Mouse (Mus musculus): ENCODE measurements around the gene Gm34653. TPM values are rescaled to one million over a fixed set of nuclear protein-coding genes. Genes with fewer than 3 reads are reported as not detected.
"Not testable (repeated sequence)": the region's sequence is repeated elsewhere in the genome, so short reads cannot be mapped to it uniquely, and the experiment has no call there.

Gene Gm34653
- not detected in 2 replicates for polyA plus RNA-seq (2015; fragmentation: Nextera tagmentation; extraction: Ambion mirVana)

- not testable (repeated sequence) for H3K36me3 ChIP-seq; H3K4me3 ChIP-seq; H3K27me3 ChIP-seq; ATAC-seq (replicated peaks); H3K9ac ChIP-seq (replicated peaks); H3K27ac ChIP-seq (replicated peaks); H3K9me3 ChIP-seq; H3K4me2 ChIP-seq (replicated peaks); H3K4me1 ChIP-seq
- 75% methylated on average over 11 of the region's 11 CpGs for WGBS
These were observed at the start of gene Gm34653 for GRCm38 (mm10) chr2:34832766-34833457. Gm34653 (plus strand) TSS chr2:34833007.

GRCm38 (mm10) chr2:34783064-34784020, 49.5 kb upstream of the Gm34653 start:
- H3K36me3 ChIP-seq = peaks cover 56% of the 10 kb centered on the region
- H3K4me2 ChIP-seq (replicated peaks) = no peak overlapping the region
- no peaks in the 10 kb centered on the region for H3K9me3 ChIP-seq
- no peak for ATAC-seq (replicated peaks)
- H3K4me1 ChIP-seq = no peaks in the 10 kb centered on the region
- no peaks in the 10 kb centered on the region for H3K27me3 ChIP-seq
- H3K27ac ChIP-seq (replicated peaks) = no peak overlapping the region
- H3K4me3 ChIP-seq = no peak overlapping the region
- WGBS = 93% methylated on average over 14 of the region's 14 CpGs
- H3K9ac ChIP-seq (replicated peaks) = no peak overlapping the region

- H3K27me3 ChIP-seq = no peaks in the 10 kb centered on the region
- peaks cover 48% of the 10 kb centered on the region for H3K36me3 ChIP-seq
- no peaks in the 10 kb centered on the region for H3K4me1 ChIP-seq
- ATAC-seq (replicated peaks) = no peak
- WGBS = 78% methylated on average over 2 of the region's 2 CpGs
- H3K4me2 ChIP-seq (replicated peaks) = no peak overlapping the region
- H3K4me3 ChIP-seq = no peak overlapping the region
- H3K9me3 ChIP-seq = no peaks in the 10 kb centered on the region
- H3K27ac ChIP-seq (replicated peaks) = no peak overlapping the region
- no peak overlapping the region for H3K9ac ChIP-seq (replicated peaks)
These were observed 48.7 kb upstream of the Gm34653 start for GRCm38 (mm10) chr2:34784085-34784484.

GRCm38 (mm10) chr2:34790282-34790681, 42.5 kb upstream of the Gm34653 start:
- Histone ChIP-seq H3K4me1 (no peaks in the 10 kb centered on the region), H3K36me3 (peaks cover 2% of the 10 kb centered on the region; the same call in 1 of the 2 replicates), H3K27me3 (no peaks in the 10 kb centered on the region), H3K27ac (replicated peaks) (no peak overlapping the region), H3K9me3 (no peaks in the 10 kb centered on the region), H3K9ac (replicated peaks) (no peak overlapping the region), H3K4me3 (no peak overlapping the region), H3K4me2 (replicated peaks) (no peak overlapping the region)
- WGBS = 92% methylated on average over 8 of the region's 8 CpGs
- ATAC-seq (replicated peaks) = no peak

GRCm38 (mm10) chr2:34792543-34792942, 40.3 kb upstream of the Gm34653 start:
- not testable (repeated sequence) for H3K4me1 ChIP-seq; H3K9ac ChIP-seq (replicated peaks); H3K4me3 ChIP-seq; H3K4me2 ChIP-seq (replicated peaks); ATAC-seq (replicated peaks); H3K9me3 ChIP-seq; H3K27ac ChIP-seq (replicated peaks); H3K36me3 ChIP-seq; H3K27me3 ChIP-seq
- WGBS = 89% methylated on average over 2 of the region's 2 CpGs

GRCm38 (mm10) chr2:34794511-34794910, 38.3 kb upstream of the Gm34653 start:
- Histone ChIP-seq H3K4me1 (peaks cover 6% of the 10 kb centered on the region), H3K4me2 (replicated peaks) (no peak overlapping the region), H3K9me3 (no peaks in the 10 kb centered on the region), H3K27ac (replicated peaks) (no peak overlapping the region), H3K27me3 (no peaks in the 10 kb centered on the region), H3K9ac (replicated peaks) (no peak overlapping the region), H3K36me3 (no peaks in the 10 kb centered on the region; the same call in 1 of the 2 replicates), H3K4me3 (no peak overlapping the region)
- WGBS = 92% methylated on average over 2 of the region's 2 CpGs
- ATAC-seq (replicated peaks) = no peak

- Histone ChIP-seq H3K4me1 (peaks cover 9% of the 10 kb centered on the region), H3K4me2 (replicated peaks) (no peak overlapping the region), H3K4me3 (no peak overlapping the region), H3K36me3 (no peaks in the 10 kb centered on the region; the same call in 1 of the 2 replicates), H3K27me3 (no peaks in the 10 kb centered on the region), H3K9ac (replicated peaks) (no peak overlapping the region), H3K27ac (replicated peaks) (no peak overlapping the region), H3K9me3 (no peaks in the 10 kb centered on the region)
- WGBS = 91% methylated on average over 7 of the region's 7 CpGs
- no peak for ATAC-seq (replicated peaks)
These were observed 37.4 kb upstream of the Gm34653 start for GRCm38 (mm10) chr2:34795426-34795825.

GRCm38 (mm10) chr2:34799357-34800256, 33.2 kb upstream of the Gm34653 start, which contains the start of gene Rabepk:
Rabepk (minus strand) TSS chr2:34799912.
- WGBS = 4% methylated on average over 44 of the region's 44 CpGs
- Histone ChIP-seq H3K4me1 (peaks cover 29% of the 10 kb centered on the region), H3K27ac (replicated peaks) (peak within 1 kb of the TSS; percentile 27; the same call in 1 of the 2 replicates), H3K9me3 (no peaks in the 10 kb centered on the region), H3K4me2 (replicated peaks) (peak within 1 kb of the TSS; percentile 70), H3K36me3 (no peaks in the 10 kb centered on the region; the same call in 1 of the 2 replicates), H3K27me3 (no peaks in the 10 kb centered on the region), H3K4me3 (peak within 1 kb of the TSS; percentile 55), H3K9ac (replicated peaks) (peak within 1 kb of the TSS; percentile 58)
- ATAC-seq (replicated peaks) = peak; percentile 47

- Histone ChIP-seq H3K4me2 (replicated peaks) (peak overlapping the region; percentile 70; the same call in 1 of the 2 replicates), H3K36me3 (0 out of 2 replicates have a peak, but pooled peaks cover 2% of the 10 kb centered on the region), H3K27ac (replicated peaks) (no peak overlapping the region), H3K9me3 (no peaks in the 10 kb centered on the region), H3K4me3 (no peak overlapping the region), H3K27me3 (no peaks in the 10 kb centered on the region), H3K9ac (replicated peaks) (no peak overlapping the region), H3K4me1 (peaks cover 33% of the 10 kb centered on the region)
- ATAC-seq (replicated peaks) = no peak
- WGBS = 80% methylated on average over 7 of the region's 7 CpGs
These were observed 32.4 kb upstream of the Gm34653 start for GRCm38 (mm10) chr2:34800371-34800770.

GRCm38 (mm10) chr2:34801516-34802482, 31.0 kb upstream of the Gm34653 start:
- 4% methylated on average over 39 of the region's 39 CpGs for WGBS

More at GRCm38 (mm10) chr2:34801516-34802482, 31.0 kb upstream of the Gm34653 start:
- Histone ChIP-seq H3K9ac (replicated peaks) (peak overlapping the region; percentile 84), H3K36me3 (peaks cover 12% of the 10 kb centered on the region), H3K27me3 (no peaks in the 10 kb centered on the region), H3K4me2 (replicated peaks) (peak overlapping the region; percentile 49), H3K9me3 (no peaks in the 10 kb centered on the region), H3K4me1 (peaks cover 33% of the 10 kb centered on the region), H3K27ac (replicated peaks) (peak overlapping the region; percentile 93), H3K4me3 (peak overlapping the region; percentile 74)
- ATAC-seq (replicated peaks) = peak; percentile 98

All from forebrain, embryonic 15.5 days (tissue).